Mouse (Mus musculus): ENCODE results near the gene Abl2.

DNA sequence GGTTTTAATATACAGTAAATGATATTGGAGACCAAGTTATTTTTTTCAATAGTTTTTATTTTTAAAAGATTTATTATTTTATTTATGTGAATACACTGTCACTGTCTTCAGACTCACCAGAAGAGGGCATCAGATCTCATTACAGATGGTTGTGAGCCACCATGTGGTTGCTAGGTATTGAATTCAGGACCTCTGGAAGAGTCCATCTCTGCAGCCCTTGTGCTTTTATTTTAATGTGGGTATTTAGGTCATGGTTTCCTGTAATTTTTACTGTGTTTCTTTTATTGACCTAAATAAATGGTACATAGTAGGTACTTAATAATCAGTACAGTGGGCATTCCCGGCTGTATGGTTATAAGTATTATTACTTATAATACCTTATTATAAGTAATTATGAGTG lies 56.1 kb downstream of the Abl2 start:
- TF ChIP-seq POLR2A (IDR thresholded peaks at IDR 0.05; ENCODE audit: low read depth, low read length) (no peak), CTCF (IDR thresholded peaks at IDR 0.05; ENCODE audit: borderline replicate concordance, insufficient read depth, low read length) (no peak)

All from embryonic fibroblast, embryonic 13.5 days (primary cell).